Mouse (Mus musculus): ENCODE measurements around the gene Rabl2. TPM values are rescaled to one million over a fixed set of nuclear protein-coding genes. Genes with fewer than 3 reads are reported as not detected.

The Rabl2 gene
- total and polyA plus RNA-seq, 2 experiments from 2014 or later: 9.2 to 12.7 TPM

DNA sequence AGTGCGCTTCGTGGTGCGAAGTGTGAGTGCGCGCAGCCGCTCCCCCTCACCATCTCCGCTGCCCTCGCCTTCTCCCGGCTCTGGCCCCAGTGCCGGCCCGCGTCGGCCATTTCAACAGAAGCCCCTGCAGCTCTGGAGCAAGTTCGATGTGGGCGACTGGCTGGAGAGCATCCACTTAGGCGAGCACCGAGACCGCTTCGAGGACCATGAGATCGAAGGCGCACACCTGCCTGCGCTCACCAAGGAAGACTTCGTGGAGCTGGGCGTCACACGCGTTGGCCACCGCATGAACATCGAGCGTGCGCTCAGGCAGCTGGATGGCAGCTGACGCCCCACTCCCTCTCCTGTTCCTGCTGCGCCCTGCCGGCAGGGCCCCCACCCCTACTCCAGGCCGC, 33.7 kb downstream of the Rabl2 start:
- Histone ChIP-seq H3K9me3 (replicated peaks; ENCODE audit: control insufficient read depth, low read length) (no peaks in the 10 kb centered on the region), H3K4me1 (ENCODE audit: control insufficient read depth, insufficient read depth) (peaks cover 3% of the 10 kb centered on the region), H3K4me2 (ENCODE audit: low read depth, low read length) (peak overlapping the region; percentile 38), H3K4me3 (ENCODE audit: low read depth, low read length) (peak overlapping the region; percentile 18), H3K36me3 (replicated peaks; ENCODE audit: control insufficient read depth, insufficient read depth, low read length) (no peaks in the 10 kb centered on the region), H3K27ac (ENCODE audit: low read depth) (no peak overlapping the region), H3K9ac (replicated peaks; ENCODE audit: low read depth, low read length) (no peak overlapping the region), H3K27me3 (ENCODE audit: control insufficient read depth, insufficient read depth, low read length) (peaks cover 37% of the 10 kb centered on the region)
- TF ChIP-seq CTCF (IDR thresholded peaks at IDR 0.05; ENCODE audit: low read depth): no peak
- no peak for TF ChIP-seq EP300 (IDR thresholded peaks at IDR 0.05; ENCODE audit: low read depth)
- WGBS: 25% methylated on average over 32 of the region's 34 CpGs
- ATAC-seq (ENCODE audit: insufficient read depth, low read depth): no peak
- no peak for DNase-seq (ENCODE audit: low spot score)

DNA sequence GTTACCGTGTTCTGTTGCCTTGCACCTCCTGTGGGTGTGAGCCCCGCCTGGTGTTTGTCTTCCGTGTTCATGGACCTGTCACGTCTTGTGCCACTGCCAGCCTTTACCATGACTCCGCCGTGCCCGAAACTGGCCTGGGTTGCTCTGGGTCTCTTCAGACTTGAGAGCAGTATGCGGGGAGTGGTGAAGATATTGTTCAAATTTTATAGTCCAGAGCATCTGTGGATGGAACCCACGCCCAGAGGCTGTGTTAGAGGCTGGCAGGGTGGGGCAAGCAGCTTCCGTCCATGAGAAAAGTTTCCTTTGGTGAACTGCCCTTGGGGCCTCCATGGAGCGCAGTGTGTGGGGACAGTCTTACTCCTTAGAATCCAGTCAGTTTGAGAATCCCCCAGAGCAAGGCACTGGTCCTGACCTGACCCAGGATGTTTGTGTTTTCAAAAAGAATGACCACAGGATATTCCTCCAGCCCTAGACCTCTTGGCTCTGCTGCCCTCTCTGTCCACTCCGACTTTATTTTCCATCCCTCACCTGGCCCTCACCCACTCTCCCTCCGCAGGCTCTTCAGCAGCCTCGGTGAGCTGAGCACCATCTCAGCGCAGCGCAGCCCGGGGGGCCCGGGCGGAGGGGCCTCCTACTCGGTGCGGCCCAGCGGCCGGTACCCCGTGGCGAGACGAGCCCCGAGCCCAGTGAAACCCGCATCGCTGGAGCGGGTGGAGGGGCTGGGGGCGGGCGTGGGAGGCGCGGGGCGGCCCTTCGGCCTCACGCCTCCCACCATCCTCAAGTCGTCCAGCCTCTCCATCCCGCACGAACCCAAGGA, 34.3 kb downstream of the Rabl2 start:
- Histone ChIP-seq H3K9me3 (replicated peaks; ENCODE audit: control insufficient read depth, low read length) (no peaks in the 10 kb centered on the region), H3K9ac (replicated peaks; ENCODE audit: low read depth, low read length) (no peak overlapping the region), H3K27ac (ENCODE audit: low read depth) (no peak overlapping the region), H3K4me1 (ENCODE audit: control insufficient read depth, insufficient read depth) (peaks cover 3% of the 10 kb centered on the region), H3K36me3 (replicated peaks; ENCODE audit: control insufficient read depth, insufficient read depth, low read length) (no peaks in the 10 kb centered on the region), H3K27me3 (ENCODE audit: control insufficient read depth, insufficient read depth, low read length) (peaks cover 37% of the 10 kb centered on the region), H3K4me2 (ENCODE audit: low read depth, low read length) (peak overlapping the region; percentile 38), H3K4me3 (ENCODE audit: low read depth, low read length) (peak overlapping the region; percentile 18; the same call in 1 of the 2 replicates)
- 30% methylated on average over 39 of the region's 40 CpGs for WGBS
- DNase-seq (ENCODE audit: low spot score) (no peak), ATAC-seq (ENCODE audit: insufficient read depth, low read depth) (no peak)
- TF ChIP-seq CTCF (IDR thresholded peaks at IDR 0.05; ENCODE audit: low read depth) (no peak), EP300 (IDR thresholded peaks at IDR 0.05; ENCODE audit: low read depth) (no peak)

DNA sequence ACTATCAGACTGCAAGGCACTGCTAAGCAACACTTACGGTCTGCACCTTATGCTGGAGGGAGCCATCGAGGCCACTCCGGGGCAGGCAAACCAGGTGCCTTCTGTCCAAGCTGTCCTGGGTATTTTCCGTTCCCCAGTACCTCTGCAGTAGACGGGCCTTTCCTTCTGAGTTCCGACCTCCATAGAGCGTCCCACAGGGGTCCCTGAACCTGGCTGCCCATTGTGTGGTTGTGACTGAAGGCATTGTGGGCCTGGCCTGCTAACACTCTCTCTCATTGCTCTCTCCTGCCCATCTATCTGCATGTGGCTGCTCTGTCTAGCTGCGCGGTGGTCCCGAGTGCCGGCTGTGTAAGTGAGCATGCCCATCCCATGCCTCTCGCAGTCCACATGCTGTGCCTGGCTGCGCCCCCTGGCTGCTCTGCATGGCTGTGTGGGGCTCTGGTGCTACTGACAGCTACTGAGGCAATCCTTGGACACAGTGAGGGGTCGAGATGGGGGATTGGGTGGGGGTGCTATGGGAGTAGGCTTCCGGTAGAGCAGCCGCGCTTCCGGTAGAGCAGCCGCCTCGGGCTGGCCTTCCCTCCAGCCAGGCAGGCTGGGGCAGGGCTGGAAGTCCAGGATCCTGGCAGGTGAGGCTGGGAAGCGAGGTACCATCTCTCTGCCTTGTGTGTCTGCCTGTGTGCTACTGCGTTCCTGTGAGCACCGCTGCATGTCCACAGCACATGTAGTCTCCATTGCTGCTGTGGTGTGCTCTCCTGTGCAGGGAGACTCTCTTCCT, 35.1 kb downstream of the Rabl2 start:
- 26% methylated on average over 23 of the region's 23 CpGs for WGBS
- Histone ChIP-seq H3K9ac (replicated peaks; ENCODE audit: low read depth, low read length) (no peak overlapping the region), H3K27ac (ENCODE audit: low read depth) (no peak overlapping the region), H3K4me1 (ENCODE audit: control insufficient read depth, insufficient read depth) (peaks cover 3% of the 10 kb centered on the region), H3K27me3 (ENCODE audit: control insufficient read depth, insufficient read depth, low read length) (peaks cover 37% of the 10 kb centered on the region), H3K36me3 (replicated peaks; ENCODE audit: control insufficient read depth, insufficient read depth, low read length) (no peaks in the 10 kb centered on the region), H3K4me2 (ENCODE audit: low read depth, low read length) (peak overlapping the region; percentile 32), H3K9me3 (replicated peaks; ENCODE audit: control insufficient read depth, low read length) (no peaks in the 10 kb centered on the region), H3K4me3 (ENCODE audit: low read depth, low read length) (no peak overlapping the region)
- TF ChIP-seq EP300 (IDR thresholded peaks at IDR 0.05; ENCODE audit: low read depth): no peak
- peak; percentile 38 for TF ChIP-seq CTCF (IDR thresholded peaks at IDR 0.05; ENCODE audit: low read depth)
- ATAC-seq (ENCODE audit: insufficient read depth, low read depth): peak; percentile 25; the same call in 1 of the 2 replicates
- no peak for DNase-seq (ENCODE audit: low spot score)

DNA sequence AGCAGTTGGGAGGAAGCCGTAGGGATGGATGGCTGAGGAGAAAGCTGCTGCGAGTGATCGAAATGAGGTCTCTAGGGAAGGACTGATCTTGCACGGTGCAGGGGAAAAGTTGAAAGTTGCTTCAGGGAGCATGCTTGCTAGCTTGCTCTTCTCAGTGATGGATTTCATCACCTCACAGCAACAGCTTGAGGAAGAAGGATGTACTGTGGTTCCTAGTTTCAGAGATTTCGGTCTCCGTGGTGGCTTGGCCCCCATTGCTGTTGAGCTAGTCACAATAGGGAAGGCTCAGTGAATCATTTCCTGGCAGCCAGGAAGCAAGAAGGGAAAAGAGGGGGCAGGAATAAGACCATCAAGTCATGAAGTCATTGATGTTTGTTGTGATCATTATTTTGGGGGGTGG, 36.1 kb downstream of the Rabl2 start:
- H3K9ac ChIP-seq (replicated peaks; ENCODE audit: low read depth, low read length): no peak overlapping the region
- 0 out of 2 replicates have a peak, but pooled peaks cover 5% of the 10 kb centered on the region for H3K36me3 ChIP-seq (replicated peaks; ENCODE audit: control insufficient read depth, insufficient read depth, low read length)
- no peak for TF ChIP-seq CTCF (IDR thresholded peaks at IDR 0.05; ENCODE audit: low read depth)
- TF ChIP-seq EP300 (IDR thresholded peaks at IDR 0.05; ENCODE audit: low read depth): no peak
- H3K27me3 ChIP-seq (ENCODE audit: control insufficient read depth, insufficient read depth, low read length): peaks cover 37% of the 10 kb centered on the region
- peaks cover 3% of the 10 kb centered on the region for H3K4me1 ChIP-seq (ENCODE audit: control insufficient read depth, insufficient read depth)
- ATAC-seq (ENCODE audit: insufficient read depth, low read depth): no peak
- no peak for DNase-seq (ENCODE audit: low spot score)
- no peak overlapping the region for H3K27ac ChIP-seq (ENCODE audit: low read depth)
- 60% methylated on average over 6 of the region's 6 CpGs for WGBS
- no peak overlapping the region for H3K4me2 ChIP-seq (ENCODE audit: low read depth, low read length)
- no peaks in the 10 kb centered on the region for H3K9me3 ChIP-seq (replicated peaks; ENCODE audit: control insufficient read depth, low read length)
- no peak overlapping the region for H3K4me3 ChIP-seq (ENCODE audit: low read depth, low read length)

DNA sequence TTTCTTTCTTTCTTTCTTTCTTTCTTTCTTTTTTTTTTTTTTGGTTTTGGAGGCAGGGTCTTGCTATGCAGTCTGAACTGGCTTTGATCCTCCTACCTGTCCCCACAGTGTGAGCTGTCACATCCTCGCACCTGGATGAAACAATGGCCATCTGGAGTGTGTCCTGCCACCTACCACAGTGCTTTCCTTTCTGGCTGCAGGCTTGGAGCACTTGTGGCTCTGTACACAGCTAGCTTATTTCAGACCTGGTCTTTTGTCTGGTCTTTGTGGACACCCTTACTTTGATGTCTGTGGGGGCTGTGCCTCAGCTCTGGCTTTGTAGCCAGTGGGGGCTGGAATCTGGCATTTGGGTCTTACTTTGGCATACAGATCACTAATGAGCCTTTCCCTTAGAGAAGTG, 40.0 kb downstream of the Rabl2 start:
- 0 out of 2 replicates have a peak, but pooled peaks cover 5% of the 10 kb centered on the region for H3K36me3 ChIP-seq (replicated peaks; ENCODE audit: control insufficient read depth, insufficient read depth, low read length)
- DNase-seq (ENCODE audit: low spot score) (no peak), ATAC-seq (ENCODE audit: insufficient read depth, low read depth) (no peak)
- no peak overlapping the region for H3K4me3 ChIP-seq (ENCODE audit: low read depth, low read length)
- H3K27ac ChIP-seq (ENCODE audit: low read depth): no peak overlapping the region
- no peak overlapping the region for H3K4me2 ChIP-seq (ENCODE audit: low read depth, low read length)
- WGBS: 62% methylated on average over 1 of the region's 1 CpGs
- TF ChIP-seq CTCF (IDR thresholded peaks at IDR 0.05; ENCODE audit: low read depth): no peak
- no peak for TF ChIP-seq EP300 (IDR thresholded peaks at IDR 0.05; ENCODE audit: low read depth)
- H3K27me3 ChIP-seq (ENCODE audit: control insufficient read depth, insufficient read depth, low read length): peaks cover 37% of the 10 kb centered on the region
- H3K9ac ChIP-seq (replicated peaks; ENCODE audit: low read depth, low read length): no peak overlapping the region
- H3K4me1 ChIP-seq (ENCODE audit: control insufficient read depth, insufficient read depth): peaks cover 6% of the 10 kb centered on the region
- no peaks in the 10 kb centered on the region for H3K9me3 ChIP-seq (replicated peaks; ENCODE audit: control insufficient read depth, low read length)

Data from heart, postnatal 0 days (tissue).